Mouse (Mus musculus): ENCODE measurements around the gene Utp15. TPM values are rescaled to one million over a fixed set of nuclear protein-coding genes. Genes with fewer than 3 reads are reported as not detected.

The Utp15 gene
- total and polyA plus RNA-seq, 3 experiments: 4.2 to 6.7 (median 5.7) TPM

GRCm38 (mm10) chr13:98205111-98205510, 57.7 kb downstream of the Utp15 start:
- intact Hi-C loops (cut with DNase I): loop anchor here (5.0 kb wide), 2 partner anchors 83 to 173 kb away; no protein-coding TSS in a partner anchor
- TF ChIP-seq EP300 (IDR thresholded peaks at IDR 0.05; ENCODE audit: insufficient read depth, low read depth, low read length) (no peak), POLR2A (IDR thresholded peaks at IDR 0.05; ENCODE audit: insufficient read depth, low read depth, low read length) (no peak), CTCF (IDR thresholded peaks at IDR 0.05) (no peak)
- Histone ChIP-seq H3K36me3 (ENCODE audit: control insufficient read depth, insufficient read depth, low read length) (no peaks in the 10 kb centered on the region), H3K9ac (ENCODE audit: low read depth, low read length) (no peak overlapping the region), H3K27ac (no peak overlapping the region), H3K79me2 (replicated peaks; ENCODE audit: control insufficient read depth, insufficient read depth, low read length) (no peaks in the 10 kb centered on the region), H3K27me3 (ENCODE audit: control insufficient read depth, insufficient read depth, low read length) (no peaks in the 10 kb centered on the region), H3K4me3 (no peak overlapping the region), H3K4me1 (ENCODE audit: control insufficient read depth, insufficient read depth, low read length) (peaks cover 4% of the 10 kb centered on the region)
- 69% methylated on average over 8 of the region's 8 CpGs for WGBS
- DNase-seq: no peak

- peaks cover 4% of the 10 kb centered on the region for H3K4me1 ChIP-seq (ENCODE audit: control insufficient read depth, insufficient read depth, low read length)
- H3K27ac ChIP-seq: no peak overlapping the region
- no peak for DNase-seq
- no peak overlapping the region for H3K9ac ChIP-seq (ENCODE audit: low read depth, low read length)
- TF ChIP-seq CTCF (IDR thresholded peaks at IDR 0.05): no peak
- no peak for TF ChIP-seq POLR2A (IDR thresholded peaks at IDR 0.05; ENCODE audit: insufficient read depth, low read depth, low read length)
- no peak for TF ChIP-seq EP300 (IDR thresholded peaks at IDR 0.05; ENCODE audit: insufficient read depth, low read depth, low read length)
- no peaks in the 10 kb centered on the region for H3K36me3 ChIP-seq (ENCODE audit: control insufficient read depth, insufficient read depth, low read length)
- intact Hi-C loops (cut with DNase I): no loop called here
- WGBS: 90% methylated on average over 8 of the region's 8 CpGs
- no peak overlapping the region for H3K4me3 ChIP-seq
- no peaks in the 10 kb centered on the region for H3K27me3 ChIP-seq (ENCODE audit: control insufficient read depth, insufficient read depth, low read length)
- H3K79me2 ChIP-seq (replicated peaks; ENCODE audit: control insufficient read depth, insufficient read depth, low read length): no peaks in the 10 kb centered on the region
Measured at GRCm38 (mm10) chr13:98204371-98204770, 58.5 kb downstream of the Utp15 start.

GRCm38 (mm10) chr13:98201436-98201835, 61.4 kb downstream of the Utp15 start:
- no peak overlapping the region for H3K27ac ChIP-seq
- 33% methylated on average over 9 of the region's 9 CpGs for WGBS
- H3K9ac ChIP-seq (ENCODE audit: low read depth, low read length): no peak overlapping the region
- no peaks in the 10 kb centered on the region for H3K27me3 ChIP-seq (ENCODE audit: control insufficient read depth, insufficient read depth, low read length)
- H3K79me2 ChIP-seq (replicated peaks; ENCODE audit: control insufficient read depth, insufficient read depth, low read length): no peaks in the 10 kb centered on the region
- no peak for DNase-seq
- no peaks in the 10 kb centered on the region for H3K36me3 ChIP-seq (ENCODE audit: control insufficient read depth, insufficient read depth, low read length)
- H3K4me3 ChIP-seq: no peak overlapping the region
- no peak for TF ChIP-seq EP300 (IDR thresholded peaks at IDR 0.05; ENCODE audit: insufficient read depth, low read depth, low read length)
- no peak for TF ChIP-seq CTCF (IDR thresholded peaks at IDR 0.05)
- TF ChIP-seq POLR2A (IDR thresholded peaks at IDR 0.05; ENCODE audit: insufficient read depth, low read depth, low read length): no peak
- intact Hi-C loops (cut with DNase I): no loop called here
- no peaks in the 10 kb centered on the region for H3K4me1 ChIP-seq (ENCODE audit: control insufficient read depth, insufficient read depth, low read length)

Other genes with a start within 250 kb of the Utp15 start
- 1 to 10 TPM; 4.6 to 5.2 TPM for gene Arhgef28, start 56.6 kb downstream of the Utp15 start, total RNA-seq (2021)
- 2.4 and 3.8 TPM in 2 replicates for gene Arhgef28, start 56.6 kb downstream of the Utp15 start, polyA plus RNA-seq (2012; rRNA removed)
- gene Ankra2, start within 50 bp of the Utp15 start, total RNA-seq (2021): 10 to 100 TPM; 35.6 to 46.8 TPM
- gene Ankra2, start within 50 bp of the Utp15 start, polyA plus RNA-seq (2012; rRNA removed): 11.3 and 17.2 TPM in 2 replicates
- gene Gm21976, start 16.8 kb upstream of the Utp15 start, total RNA-seq (2021): not detected
- not detected in 2 replicates for gene Gm21976, start 16.8 kb upstream of the Utp15 start, polyA plus RNA-seq (2012; rRNA removed)
- gene Btf3, start 54.0 kb upstream of the Utp15 start, total RNA-seq (2021): 100 to 1,000 TPM; 193 to 218 TPM
- 88.2 and 135 TPM in 2 replicates for gene Btf3, start 54.0 kb upstream of the Utp15 start, polyA plus RNA-seq (2012; rRNA removed)
- gene Foxd1, start 91.2 kb upstream of the Utp15 start, total RNA-seq (2021): under 1 TPM in 1 of 2 experiments, not detected in 1; 0.05 TPM
- 0.03 and 0.06 TPM in 2 replicates for gene Foxd1, start 91.2 kb upstream of the Utp15 start, polyA plus RNA-seq (2012; rRNA removed)
- gene Gm10320, start 229.0 kb upstream of the Utp15 start, total RNA-seq (2021): not detected
- 0.27 TPM in 1 of 2 replicates, not detected in the other for gene Gm10320, start 229.0 kb upstream of the Utp15 start, polyA plus RNA-seq (2012; rRNA removed)

Data from heart, adult 2 months (tissue).